Mouse (Mus musculus) limb, embryonic 13.5 days (tissue): ENCODE data around the gene BC005624. TPM values are rescaled to one million over a fixed set of nuclear protein-coding genes. Genes with fewer than 3 reads are reported as not detected.

Experiments used
- ATAC-seq: fragments of 200-750 bp; cut with Nextera tagmentation; 2 replicates; pipeline ENCODE4 v1.8.0; 2017; ENCODE audit warnings: low read depth, moderate number of reproducible peaks, moderate TSS enrichment; ENCODE audit not compliant: low FRiP score
- H3K27ac ChIP-seq: fragments of 300-500 bp; sonication (generic); 2 replicates; pipeline ENCODE4 v1.5.1; 2015; ENCODE audit warnings: inconsistent platforms, mild to moderate bottlenecking, moderate library complexity
- H3K27me3 ChIP-seq: fragments of 300-500 bp; sonication (generic); 2 replicates; pipeline ENCODE4 v1.6.1; 2015; ENCODE audit warnings: mild to moderate bottlenecking, inconsistent platforms
- H3K36me3 ChIP-seq: fragments of 300-500 bp; sonication (generic); 2 replicates; pipeline ENCODE4 v1.6.1; 2015; ENCODE audit warnings: inconsistent platforms, mild to moderate bottlenecking, moderate library complexity
- H3K4me1 ChIP-seq: fragments of 300-500 bp; sonication (generic); 2 replicates; pipeline ENCODE4 v1.6.1; 2015; ENCODE audit warnings: inconsistent platforms
- H3K4me2 ChIP-seq: fragments of 300-500 bp; sonication (generic); replicated peaks from 2 replicates; pipeline ENCODE4 v1.6.1; 2015; ENCODE audit warnings: inconsistent platforms, mild to moderate bottlenecking, moderate library complexity
- H3K4me3 ChIP-seq: fragments of 300-500 bp; sonication (generic); 2 replicates; pipeline ENCODE4 v1.5.1; 2015; ENCODE audit warnings: moderate library complexity, mild to moderate bottlenecking, inconsistent platforms
- H3K9ac ChIP-seq: fragments of 300-500 bp; sonication (generic); 2 replicates; pipeline ENCODE4 v1.6.1; 2015; ENCODE audit warnings: mild to moderate bottlenecking, inconsistent platforms
- H3K9me3 ChIP-seq: fragments of 300-500 bp; sonication (generic); 2 replicates; pipeline ENCODE4 v1.6.1; 2016; ENCODE audit warnings: inconsistent platforms
- WGBS: fragments of 180-500 bp; shearing (Covaris S2); methylation state at CpG from one replicate; pipeline ENCODE4 v1.1.7; 2015; 5-methylcytosine and 5-hydroxymethylcytosine counted together
- polyA plus RNA-seq: library from polyadenylated mRNA; unstranded; fragments of >200 nt; fragmentation: Nextera tagmentation; extraction: Ambion mirVana; gene quantifications from 2 replicates; pipeline ENCODE4 v1.2.1, GENCODE M21; 2015

The BC005624 gene
- polyA plus RNA-seq, result 59.7 and 59.9 TPM in 2 replicates

GRCm38 (mm10) chr2:30981790-30982513 is at the start of gene BC005624, which contains the start of gene Usp20:
TSS of gene BC005624 (minus strand) at chr2:30982201.
TSS of gene Usp20 (plus strand) at chr2:30982279.
- ATAC-seq, result peak; percentile 99
- Histone ChIP-seq H3K4me3 (peak within 1 kb of the TSS; percentile 86), H3K4me1 (peaks cover 28% of the 10 kb centered on the region), H3K36me3 (peaks cover 31% of the 10 kb centered on the region), H3K27ac (0 out of 2 replicates have a peak within 1 kb of the TSS, but pooled peaks have one; percentile 22), H3K9ac (peak within 1 kb of the TSS; percentile 81), H3K27me3 (no peaks in the 10 kb centered on the region), H3K4me2 (peak within 1 kb of the TSS; percentile 86), H3K9me3 (no peaks in the 10 kb centered on the region)
- under 1% methylated on average over 66 of the region's 66 CpGs for WGBS

GRCm38 (mm10) chr2:31026642-31027041 is 44.6 kb upstream of the BC005624 start:
- H3K36me3 ChIP-seq, result peaks cover 37% of the 10 kb centered on the region
- ATAC-seq, result no peak
- no peaks in the 10 kb centered on the region for H3K9me3 ChIP-seq
- H3K9ac ChIP-seq, result no peak overlapping the region
- H3K4me3 ChIP-seq, result no peak overlapping the region
- H3K4me2 ChIP-seq, result no peak overlapping the region
- H3K27me3 ChIP-seq, result no peaks in the 10 kb centered on the region
- H3K4me1 ChIP-seq, result no peaks in the 10 kb centered on the region
- WGBS, result 57% methylated on average over 8 of the region's 8 CpGs
- no peak overlapping the region for H3K27ac ChIP-seq

GRCm38 (mm10) chr2:31025458-31025857 is 43.5 kb upstream of the BC005624 start:
- no peaks in the 10 kb centered on the region for H3K4me1 ChIP-seq
- no peak for ATAC-seq
- H3K9ac ChIP-seq, result no peak overlapping the region
- no peak overlapping the region for H3K4me3 ChIP-seq
- no peaks in the 10 kb centered on the region for H3K9me3 ChIP-seq
- 81% methylated on average over 3 of the region's 3 CpGs for WGBS
- no peaks in the 10 kb centered on the region for H3K27me3 ChIP-seq
- no peak overlapping the region for H3K4me2 ChIP-seq
- no peak overlapping the region for H3K27ac ChIP-seq
- H3K36me3 ChIP-seq, result peaks cover 40% of the 10 kb centered on the region

GRCm38 (mm10) chr2:31024618-31025370 is 42.8 kb upstream of the BC005624 start:
- no peak overlapping the region for H3K4me3 ChIP-seq
- H3K4me1 ChIP-seq, result no peaks in the 10 kb centered on the region
- WGBS, result 27% methylated on average over 5 of the region's 5 CpGs
- no peak overlapping the region for H3K4me2 ChIP-seq
- peaks cover 40% of the 10 kb centered on the region for H3K36me3 ChIP-seq
- H3K27ac ChIP-seq, result no peak overlapping the region
- no peaks in the 10 kb centered on the region for H3K9me3 ChIP-seq
- ATAC-seq, result no peak
- no peaks in the 10 kb centered on the region for H3K27me3 ChIP-seq
- no peak overlapping the region for H3K9ac ChIP-seq

GRCm38 (mm10) chr2:31023940-31024339 is 41.9 kb upstream of the BC005624 start:
- no peak overlapping the region for H3K9ac ChIP-seq
- no peaks in the 10 kb centered on the region for H3K27me3 ChIP-seq
- no peak overlapping the region for H3K4me2 ChIP-seq
- no peak overlapping the region for H3K4me3 ChIP-seq
- no peaks in the 10 kb centered on the region for H3K9me3 ChIP-seq
- peaks cover 46% of the 10 kb centered on the region for H3K36me3 ChIP-seq
- WGBS, result 77% methylated on average over 5 of the region's 5 CpGs
- H3K27ac ChIP-seq, result no peak overlapping the region
- no peaks in the 10 kb centered on the region for H3K4me1 ChIP-seq
- no peak for ATAC-seq

- H3K36me3 ChIP-seq, result peaks cover 60% of the 10 kb centered on the region
Measured at GRCm38 (mm10) chr2:31020202-31020601, 38.2 kb upstream of the BC005624 start.

GRCm38 (mm10) chr2:31019011-31019410 is 37.0 kb upstream of the BC005624 start:
- H3K4me3 ChIP-seq, result no peak overlapping the region
- peaks cover 63% of the 10 kb centered on the region for H3K36me3 ChIP-seq
- no peak overlapping the region for H3K27ac ChIP-seq
- ATAC-seq, result no peak
- no peaks in the 10 kb centered on the region for H3K27me3 ChIP-seq
- H3K9me3 ChIP-seq, result no peaks in the 10 kb centered on the region
- 87% methylated on average over 8 of the region's 8 CpGs for WGBS
- no peak overlapping the region for H3K4me2 ChIP-seq
- no peak overlapping the region for H3K9ac ChIP-seq
- no peaks in the 10 kb centered on the region for H3K4me1 ChIP-seq

More at GRCm38 (mm10) chr2:31020202-31020601, 38.2 kb upstream of the BC005624 start:
- Histone ChIP-seq H3K9ac (no peak overlapping the region), H3K4me2 (no peak overlapping the region), H3K4me3 (no peak overlapping the region), H3K27me3 (no peaks in the 10 kb centered on the region), H3K4me1 (no peaks in the 10 kb centered on the region), H3K27ac (no peak overlapping the region), H3K9me3 (no peaks in the 10 kb centered on the region)
- 89% methylated on average over 2 of the region's 2 CpGs for WGBS
- no peak for ATAC-seq

- 81% methylated on average over 8 of the region's 8 CpGs for WGBS
- H3K4me3 ChIP-seq, result no peak overlapping the region
- no peak overlapping the region for H3K27ac ChIP-seq
- peaks cover 64% of the 10 kb centered on the region for H3K36me3 ChIP-seq
- no peaks in the 10 kb centered on the region for H3K27me3 ChIP-seq
- H3K9ac ChIP-seq, result no peak overlapping the region
- H3K4me1 ChIP-seq, result no peaks in the 10 kb centered on the region
- H3K4me2 ChIP-seq, result no peak overlapping the region
- no peaks in the 10 kb centered on the region for H3K9me3 ChIP-seq
- ATAC-seq, result no peak
Measured at GRCm38 (mm10) chr2:31018519-31018918, 36.5 kb upstream of the BC005624 start.

GRCm38 (mm10) chr2:31017625-31018317 is 35.8 kb upstream of the BC005624 start:
- Histone ChIP-seq H3K4me3 (no peak overlapping the region), H3K4me1 (no peaks in the 10 kb centered on the region), H3K9ac (no peak overlapping the region), H3K27me3 (no peaks in the 10 kb centered on the region), H3K27ac (no peak overlapping the region), H3K36me3 (peaks cover 68% of the 10 kb centered on the region), H3K9me3 (no peaks in the 10 kb centered on the region), H3K4me2 (no peak overlapping the region)
- no peak for ATAC-seq
- 88% methylated on average over 18 of the region's 18 CpGs for WGBS

- Histone ChIP-seq H3K4me3 (no peak overlapping the region), H3K4me2 (no peak overlapping the region), H3K9me3 (no peaks in the 10 kb centered on the region), H3K36me3 (peaks cover 67% of the 10 kb centered on the region), H3K4me1 (no peaks in the 10 kb centered on the region), H3K9ac (no peak overlapping the region), H3K27me3 (no peaks in the 10 kb centered on the region), H3K27ac (no peak overlapping the region)
- ATAC-seq, result no peak
- 69% methylated on average over 14 of the region's 14 CpGs for WGBS
Measured at GRCm38 (mm10) chr2:31013371-31014120, 31.5 kb upstream of the BC005624 start.

GRCm38 (mm10) chr2:31007208-31007607 is 25.2 kb upstream of the BC005624 start:
- ATAC-seq, result no peak
- no peak overlapping the region for H3K4me2 ChIP-seq
- H3K27ac ChIP-seq, result no peak overlapping the region
- H3K4me1 ChIP-seq, result peaks cover 7% of the 10 kb centered on the region; the same call in 1 of the 2 replicates
- no peak overlapping the region for H3K4me3 ChIP-seq
- H3K36me3 ChIP-seq, result peaks cover 71% of the 10 kb centered on the region
- H3K27me3 ChIP-seq, result no peaks in the 10 kb centered on the region
- no peaks in the 10 kb centered on the region for H3K9me3 ChIP-seq
- H3K9ac ChIP-seq, result no peak overlapping the region
- 90% methylated on average over 5 of the region's 5 CpGs for WGBS
